Mouse (Mus musculus) adrenal gland, adult (tissue): ENCODE results near the gene Dusp13.
A peak's percentile ranks its signal among the peaks of the same experiment; 100 is the strongest.

ENCODE experiments used
- DNase-seq, 2 experiments: peaks; one replicate each; pipeline ENCODE4 v3.0.0; 2022 to 2023; ENCODE audit warnings: low spot score in 1 of 2; ENCODE audit not compliant: inconsistent age in 2 of 2

Gene Dusp13

DNA sequence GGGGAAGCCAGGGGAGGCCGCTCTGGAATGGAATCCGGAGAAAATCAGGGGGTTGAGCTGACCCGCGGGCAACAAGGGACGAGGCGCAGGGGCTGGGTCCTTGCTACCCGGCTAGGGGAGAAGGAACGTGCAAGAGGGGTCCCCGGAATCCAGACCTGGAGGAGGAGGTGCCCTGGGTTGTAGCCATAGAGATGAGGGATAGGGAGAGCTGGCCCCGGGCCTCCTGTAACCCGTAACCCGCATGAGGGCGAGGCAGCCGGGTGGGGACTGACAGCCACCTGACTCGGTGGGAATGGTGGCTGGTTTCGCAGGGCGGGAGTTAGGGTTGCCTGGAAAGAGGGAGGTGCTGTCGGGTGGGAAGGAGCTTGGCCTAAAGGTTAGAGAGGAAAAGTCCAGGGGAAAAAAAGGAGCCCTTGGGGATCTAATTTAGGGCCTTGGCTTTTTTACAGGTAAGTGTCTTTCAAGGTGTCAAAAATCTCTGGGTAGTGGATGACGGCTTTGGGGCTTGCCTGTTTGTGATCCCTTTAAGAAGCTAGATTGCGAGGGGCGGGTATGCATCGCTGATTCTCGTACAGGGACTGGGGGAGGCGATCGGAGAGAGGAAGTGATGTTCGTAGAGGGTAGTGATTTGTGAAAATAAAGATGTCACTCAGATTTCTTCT is at the start of gene Dusp13:
Gene Dusp13 (minus strand): TSS at position 301 of the 662 bp plus-strand sequence.
- peak; percentile 85 to 95 for DNase-seq

GRCm38 (mm10) chr14:21800641-21801040 is 49.7 kb upstream of the Dusp13 start:
- no peak for DNase-seq

GRCm38 (mm10) chr14:21792250-21792649 is 41.3 kb upstream of the Dusp13 start:
- no peak for DNase-seq

DNA sequence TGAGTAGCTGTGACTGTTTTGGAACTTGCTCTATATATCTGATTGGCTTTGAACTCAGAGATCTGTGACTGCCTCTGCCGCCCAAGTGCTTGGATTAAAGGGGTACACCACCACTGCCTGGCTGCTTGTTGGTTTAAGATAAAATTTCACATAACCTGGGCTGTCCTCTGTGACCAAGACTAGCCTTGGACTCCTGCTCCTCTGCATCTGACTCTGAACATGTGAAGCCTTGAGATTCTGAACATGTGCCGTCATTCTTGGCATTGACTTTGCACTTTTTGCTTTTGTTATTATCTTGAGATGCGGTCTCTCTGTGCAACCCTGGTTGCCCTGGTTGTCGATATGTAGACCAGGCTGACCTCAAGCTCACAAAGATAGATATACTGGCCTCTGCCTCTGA is 40.7 kb upstream of the Dusp13 start:
- peak; percentile 74 to 86 for DNase-seq

GRCm38 (mm10) chr14:21790585-21791251 is 39.7 kb upstream of the Dusp13 start:
- no peak for DNase-seq

DNA sequence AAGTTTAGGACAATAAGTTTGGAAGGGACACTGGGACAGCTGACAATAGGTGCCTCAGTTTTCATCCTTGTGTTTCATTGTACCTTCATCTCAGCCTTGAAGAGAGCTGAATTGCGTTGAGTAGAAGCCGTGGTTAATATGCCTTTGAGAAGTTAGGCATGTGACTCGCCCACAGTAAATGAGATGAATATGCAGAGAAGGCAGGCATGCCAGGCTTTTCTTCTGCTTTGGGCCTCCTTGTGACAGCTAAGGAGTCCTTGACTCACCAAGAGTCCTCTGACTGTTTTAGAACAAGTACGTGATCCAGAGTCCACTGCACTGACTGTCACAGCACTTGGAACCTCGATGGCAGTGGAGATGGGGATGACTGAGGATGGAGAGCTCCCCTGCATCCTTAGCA is 37.1 kb upstream of the Dusp13 start:
- DNase-seq = no peak

DNA sequence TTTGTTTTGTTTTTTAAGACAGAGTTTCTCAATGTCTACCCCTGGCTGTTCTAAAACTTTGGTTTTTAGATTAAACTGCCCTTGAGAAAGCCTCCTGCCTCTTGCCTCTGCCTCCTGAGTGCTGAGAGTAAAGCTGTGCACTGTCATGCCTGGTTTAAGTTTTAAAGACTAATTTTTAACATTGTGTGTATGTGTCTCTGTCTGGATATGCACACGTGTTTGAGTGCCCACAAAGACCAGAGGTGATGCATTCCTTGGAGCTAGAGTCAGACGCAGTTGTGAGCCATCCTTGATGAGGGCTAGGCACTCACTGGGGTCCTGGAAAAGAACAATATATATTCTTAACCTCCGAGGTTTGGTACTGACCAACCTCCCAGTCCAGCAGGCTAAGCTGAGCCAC is 36.4 kb upstream of the Dusp13 start:
- DNase-seq = no peak

DNA sequence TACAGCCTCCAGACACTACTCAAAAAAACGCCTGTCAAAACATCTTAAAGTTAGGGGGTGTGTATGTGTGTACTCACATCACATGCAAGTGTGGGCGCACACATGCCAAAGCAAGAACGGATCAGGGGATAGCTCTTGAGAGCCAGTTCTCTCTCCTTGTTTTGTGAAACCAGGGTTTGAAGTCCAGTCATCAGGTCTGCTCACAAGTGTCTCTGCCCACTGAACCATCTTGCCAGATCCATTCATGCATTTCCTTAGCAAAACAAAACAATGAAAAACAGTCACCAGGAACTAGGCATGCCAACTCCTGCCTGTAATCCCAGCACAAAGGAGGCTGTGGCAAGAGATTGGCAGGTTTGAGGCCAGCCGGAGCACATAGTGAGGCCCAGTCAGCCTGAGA is 35.5 kb upstream of the Dusp13 start:
- no peak for DNase-seq

GRCm38 (mm10) chr14:21776201-21776600 is 25.2 kb upstream of the Dusp13 start:
- no peak for DNase-seq

- no peak for DNase-seq
These were observed 23.0 kb upstream of the Dusp13 start for GRCm38 (mm10) chr14:21773946-21774345.

- DNase-seq = no peak
These were observed 21.7 kb upstream of the Dusp13 start for GRCm38 (mm10) chr14:21772506-21773281.

DNA sequence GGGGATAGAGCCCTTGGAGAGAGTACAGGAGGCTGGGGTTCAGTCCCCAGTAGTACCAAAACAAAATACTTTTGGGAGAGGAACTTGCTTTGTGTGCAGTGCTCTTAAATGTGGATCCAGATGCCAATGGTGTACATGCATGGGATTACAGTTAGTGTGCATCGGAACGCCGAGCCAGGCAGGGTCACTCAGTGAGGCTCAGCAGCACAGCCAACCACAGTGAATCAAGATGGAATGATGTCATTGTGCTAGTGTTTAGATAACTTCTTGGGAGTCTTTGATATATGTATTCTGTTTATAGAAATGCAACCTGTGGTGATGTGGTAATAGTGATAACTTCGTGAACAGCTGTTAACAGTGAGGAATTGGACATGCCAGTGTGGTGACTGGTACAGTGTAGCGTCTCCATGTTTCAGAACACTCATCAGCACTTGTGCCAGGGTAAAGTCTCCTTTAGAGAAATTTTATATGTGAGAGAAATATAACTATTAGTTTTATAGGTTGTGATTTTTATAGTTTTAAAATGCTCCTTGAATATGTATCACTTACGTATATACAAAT is 15.5 kb upstream of the Dusp13 start:
- peak in 1 of 2 experiments; percentile 43 for DNase-seq

DNA sequence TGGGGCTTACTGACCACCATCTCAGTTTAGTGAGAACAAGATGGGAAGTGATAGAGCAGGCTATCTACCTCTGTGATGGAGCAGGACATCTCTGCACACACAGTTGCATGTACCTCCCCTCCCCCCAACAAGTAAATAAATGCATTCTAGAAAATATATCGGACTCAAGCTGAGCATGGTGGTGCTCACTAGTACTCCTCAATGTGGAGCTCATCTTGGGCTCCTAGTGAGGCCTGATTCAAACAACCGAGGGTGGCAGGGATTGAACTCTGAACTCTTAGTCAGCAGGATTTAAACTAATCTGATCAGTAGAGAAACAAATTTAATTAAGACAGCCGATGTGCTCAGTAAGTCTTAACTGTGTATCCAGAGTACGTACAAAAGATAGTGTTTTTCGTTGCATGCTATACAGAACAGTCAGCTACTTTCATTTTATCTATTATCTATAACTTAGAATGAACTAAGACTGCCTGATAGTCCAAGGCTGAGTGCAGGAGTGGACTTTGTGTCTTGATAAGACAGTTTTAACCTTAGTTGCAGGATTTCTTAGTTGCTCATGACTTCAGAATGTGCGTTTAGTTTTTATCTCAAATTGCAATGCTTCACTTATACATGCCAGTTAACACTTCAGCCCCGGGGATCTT is 14.9 kb upstream of the Dusp13 start:
- no peak for DNase-seq

DNA sequence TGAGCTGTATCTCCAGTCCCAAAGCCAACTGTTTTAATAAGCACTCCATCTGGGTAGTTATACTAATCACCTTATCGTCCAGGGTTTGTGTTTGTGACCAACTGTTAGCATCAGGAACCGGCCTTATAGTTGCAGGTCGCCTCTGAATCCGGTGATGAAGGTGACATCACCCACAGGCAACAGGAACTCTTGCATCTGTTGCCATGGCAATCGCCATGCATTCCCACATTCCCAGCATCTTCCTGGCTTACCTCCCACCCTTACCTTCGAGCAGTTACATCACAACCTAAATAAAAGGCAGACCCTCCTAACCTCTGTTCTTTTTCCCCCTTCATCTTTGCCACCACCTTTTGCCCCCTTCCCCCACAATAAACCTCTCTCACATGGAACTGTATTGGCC is 13.7 kb upstream of the Dusp13 start:
- no peak for DNase-seq

- DNase-seq = no peak
These were observed 12.8 kb upstream of the Dusp13 start for GRCm38 (mm10) chr14:21763736-21764135.

DNA sequence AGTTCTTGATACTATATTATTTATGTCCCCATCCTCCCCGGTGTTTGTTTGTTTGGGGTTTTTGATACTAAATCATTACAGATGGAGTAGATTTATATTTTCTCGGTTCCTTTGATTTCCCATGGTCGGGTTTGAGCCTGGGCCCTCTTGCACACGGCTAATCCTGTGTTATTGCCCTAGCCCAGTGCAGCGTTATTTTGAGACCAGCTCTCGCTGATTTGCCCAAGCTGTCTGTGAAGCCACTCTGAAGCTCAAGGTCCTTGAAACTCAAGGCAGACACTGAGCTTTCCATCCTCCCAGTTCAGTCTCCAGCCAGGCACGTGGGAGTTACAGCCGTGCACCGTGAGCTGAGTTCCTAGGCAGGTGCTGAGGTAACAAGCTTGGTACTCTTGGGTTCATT is 10.6 kb upstream of the Dusp13 start:
- peak; percentile 45 to 72 for DNase-seq

DNA sequence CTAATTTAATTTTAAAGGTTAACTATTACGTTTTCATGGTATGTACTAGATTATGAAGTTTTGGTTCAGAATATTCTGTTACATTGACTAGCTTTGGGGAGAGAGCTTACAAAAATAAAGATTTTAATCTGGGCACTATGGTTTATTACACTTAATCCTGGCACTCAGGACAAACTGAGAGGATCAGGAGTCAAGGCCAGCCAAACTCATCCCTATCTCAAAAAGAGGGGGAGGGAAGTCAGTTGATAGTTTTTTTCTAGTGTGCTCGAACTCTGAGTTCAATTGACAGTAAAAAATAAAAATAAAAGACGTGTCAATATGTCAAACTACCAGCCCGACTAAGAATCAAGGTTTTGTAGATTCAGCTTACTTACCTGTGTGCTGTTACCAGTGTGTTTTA is 2.4 kb upstream of the Dusp13 start:
- DNase-seq = peak in 1 of 2 experiments; percentile 69

DNA sequence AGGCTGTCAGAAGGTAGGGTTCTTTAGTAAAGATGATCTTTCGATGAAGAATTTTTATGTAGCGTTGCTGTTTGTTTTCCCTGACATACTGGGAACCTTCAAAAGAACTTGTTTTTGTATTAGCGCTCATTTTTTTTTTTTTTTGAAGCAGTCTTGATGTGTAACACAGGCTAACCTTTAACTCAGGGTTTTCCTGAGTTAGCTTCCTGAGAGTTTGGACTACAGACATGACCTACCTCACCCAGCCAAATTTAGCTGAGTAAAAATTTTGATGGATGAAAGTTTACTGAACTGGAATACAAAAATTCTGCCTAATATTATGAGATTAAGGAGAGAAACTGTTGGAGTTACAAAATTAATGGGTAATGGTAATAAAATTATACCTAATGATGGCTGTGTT is 1.4 kb upstream of the Dusp13 start:
- no peak for DNase-seq

DNA sequence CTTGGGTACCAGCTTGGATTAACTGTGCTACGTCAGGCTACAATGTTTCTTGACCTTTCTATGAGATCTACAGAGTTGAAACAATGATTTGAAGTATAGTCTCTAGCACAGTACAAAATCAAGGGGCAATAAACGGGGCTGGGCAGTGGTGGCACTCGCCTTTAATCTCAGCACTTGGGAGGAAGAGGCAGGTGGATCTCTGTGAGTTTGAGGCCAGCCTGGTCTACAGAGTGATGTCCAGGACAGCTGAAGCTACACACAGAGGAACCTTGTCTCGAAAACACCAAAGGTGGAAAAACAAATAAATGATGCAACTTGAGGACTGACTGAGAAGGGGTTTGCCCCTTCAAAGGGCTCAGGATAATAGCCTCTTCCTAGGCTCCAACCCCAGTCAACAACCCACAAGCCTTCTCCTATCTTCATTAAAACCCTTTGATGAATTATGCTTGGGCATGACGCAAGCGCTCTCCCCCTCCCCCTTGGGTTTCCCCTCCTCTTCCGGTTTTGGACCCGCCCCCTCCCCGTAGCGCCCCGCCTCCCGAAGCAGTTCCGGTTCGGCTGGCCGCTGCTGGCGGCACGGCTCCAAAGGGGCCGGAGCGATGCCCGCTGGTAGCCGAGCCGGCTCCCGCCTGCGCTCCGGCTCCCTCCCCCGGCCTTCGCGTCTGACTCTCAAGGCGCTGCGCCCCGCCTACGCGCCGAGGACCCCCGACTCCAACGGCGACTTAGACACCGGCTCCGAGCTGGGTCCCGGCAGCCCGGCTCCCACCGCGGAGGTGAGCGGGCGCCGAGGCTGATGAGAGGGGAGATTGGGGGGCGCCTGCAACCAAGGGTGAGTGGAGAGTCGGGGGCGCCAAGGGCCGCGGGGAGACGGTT is 737 bp downstream of the Dusp13 start, which contains the start of gene Samd8:
Gene Samd8 (plus strand): TSS at position 524 of the 873 bp plus-strand sequence.
- peak; percentile 90 to 96 for DNase-seq
